Mouse (Mus musculus) MEL (cell line): ENCODE results near the gene Gtf3c2. TPM values are rescaled to one million over a fixed set of nuclear protein-coding genes. Genes with fewer than 3 reads are reported as not detected.
A peak's percentile ranks its signal among the peaks of the same experiment; 100 is the strongest.

Source experiments
- DNase-seq: peaks from one replicate; pipeline ENCODE4 v3.0.0; 2011; ENCODE audit warnings: low read depth, low spot score
- H3K27ac ChIP-seq: 2 replicates; pipeline ENCODE4 v1.5.1; 2012; ENCODE audit warnings: low read depth, mild to moderate bottlenecking, control low read depth, low read length, moderate library complexity; ENCODE audit not compliant: control insufficient read depth
- H3K27me3 ChIP-seq, 2 experiments: fragments of 150-350 bp in 1 of 2; sonication (generic) in 1 of 2; 2 replicates each; pipeline ENCODE4 v1.6.1; 2012; ENCODE audit warnings: low read length in 2 of 2, mild to moderate bottlenecking in 2 of 2, improper control_type of control experiment in 1 of 2, moderate library complexity in 1 of 2; ENCODE audit not compliant: insufficient read depth in 2 of 2, control insufficient read depth in 1 of 2
- H3K36me3 ChIP-seq, 2 experiments: 2 replicates each; pipeline ENCODE4 v1.6.1; 2012 to 2014; ENCODE audit warnings: low read length in 2 of 2, improper control_type of control experiment in 1 of 2, inconsistent platforms in 1 of 2, mild to moderate bottlenecking in 1 of 2; ENCODE audit not compliant: insufficient read depth in 2 of 2, control insufficient read depth in 1 of 2
- H3K4me1 ChIP-seq, 2 experiments: fragments of 150-350 bp in 1 of 2; sonication (generic) in 1 of 2; 2 replicates each; pipeline ENCODE4 v1.6.1; 2012; ENCODE audit warnings: low read length in 2 of 2, improper control_type of control experiment in 1 of 2, mild to moderate bottlenecking in 1 of 2; ENCODE audit not compliant: insufficient read depth in 2 of 2, control insufficient read depth in 1 of 2
- H3K4me3 ChIP-seq, 2 experiments: fragments of 150-350 bp in 1 of 2; sonication (generic) in 1 of 2; 2 replicates each; pipeline ENCODE4 v1.5.1; 2012; ENCODE audit warnings: low read depth in 2 of 2, low read length in 2 of 2, mild to moderate bottlenecking in 2 of 2, moderate library complexity in 2 of 2, control low read depth in 1 of 2, improper control_type of control experiment in 1 of 2; ENCODE audit not compliant: control insufficient read depth in 1 of 2, insufficient read depth in 1 of 2
- H3K79me2 ChIP-seq: 2 replicates; pipeline ENCODE4 v1.6.1; 2012; ENCODE audit warnings: mild to moderate bottlenecking, low read length, moderate library complexity; ENCODE audit not compliant: control insufficient read depth, poor library complexity, insufficient read depth
- H3K9ac ChIP-seq: 2 replicates; pipeline ENCODE4 v1.6.1; 2012; ENCODE audit warnings: low read depth, mild to moderate bottlenecking, control low read depth, low read length, moderate library complexity; ENCODE audit not compliant: control insufficient read depth, poor library complexity, severe bottlenecking
- H3K9me3 ChIP-seq: fragments of 150-350 bp; sonication (generic); replicated peaks from 2 replicates; pipeline ENCODE4 v1.6.1; 2012; ENCODE audit warnings: mild to moderate bottlenecking, low read length, improper control_type of control experiment, moderate library complexity; ENCODE audit not compliant: insufficient read depth
- CHD2 ChIP-seq: IDR thresholded peaks from 2 replicates; pipeline ENCODE4 v1.6.1; 2011; ENCODE audit warnings: low read length, improper control_type of control experiment
- E2F4 ChIP-seq: IDR thresholded peaks from 2 replicates; pipeline ENCODE4 v1.6.1; 2011; ENCODE audit warnings: low read depth, low read length, improper control_type of control experiment, borderline replicate concordance
- ELF1 ChIP-seq: IDR thresholded peaks from 2 replicates; pipeline ENCODE4 v1.6.1; 2014; ENCODE audit warnings: low read depth, mild to moderate bottlenecking, inconsistent platforms, low read length, improper control_type of control experiment, moderate library complexity
- ETS1 ChIP-seq: IDR thresholded peaks from 2 replicates; pipeline ENCODE4 v1.6.1; 2012; ENCODE audit warnings: low read depth, mild to moderate bottlenecking, inconsistent platforms, low read length, improper control_type of control experiment, moderate library complexity
- GABPA ChIP-seq: IDR thresholded peaks from 2 replicates; pipeline ENCODE4 v1.6.1; 2012; ENCODE audit warnings: low read depth, mild to moderate bottlenecking, inconsistent platforms, low read length, improper control_type of control experiment, moderate library complexity
- HCFC1 ChIP-seq: IDR thresholded peaks from 2 replicates; pipeline ENCODE4 v1.6.1; 2012; ENCODE audit warnings: low read depth, mild to moderate bottlenecking, inconsistent platforms, low read length, improper control_type of control experiment, moderate library complexity
- MEF2A ChIP-seq: IDR thresholded peaks from 2 replicates; pipeline ENCODE4 v1.6.1; 2014; ENCODE audit warnings: low read depth, mild to moderate bottlenecking, inconsistent platforms, low read length, improper control_type of control experiment; ENCODE audit not compliant: poor library complexity, insufficient replicate concordance, severe bottlenecking; ENCODE audit errors: extremely low read depth
- MYB ChIP-seq: IDR thresholded peaks from 2 replicates; pipeline ENCODE4 v1.6.1; 2011; ENCODE audit warnings: mild to moderate bottlenecking, low read depth, low read length, improper control_type of control experiment
- POLR2A ChIP-seq, 2 experiments: IDR thresholded peaks; 2 replicates each; pipeline ENCODE4 v1.6.1; 2011 to 2012; ENCODE audit warnings: low read length in 2 of 2, mild to moderate bottlenecking in 2 of 2, control low read depth in 1 of 2, improper control_type of control experiment in 1 of 2, low read depth in 1 of 2, moderate library complexity in 1 of 2; ENCODE audit not compliant: control insufficient read depth in 1 of 2, insufficient read depth in 1 of 2, poor library complexity in 1 of 2
- POLR2AphosphoS2 ChIP-seq: IDR thresholded peaks from 2 replicates; pipeline ENCODE4 v1.6.1; 2011; ENCODE audit warnings: low read length, improper control_type of control experiment
- POLR2AphosphoS5 ChIP-seq: IDR thresholded peaks from 2 replicates; pipeline ENCODE4 v1.6.1; 2012; ENCODE audit warnings: low read depth, borderline replicate concordance, mild to moderate bottlenecking, inconsistent platforms, low read length, moderate library complexity, mixed read lengths
- RAD21 ChIP-seq: IDR thresholded peaks from 2 replicates; pipeline ENCODE4 v1.6.1; 2011; ENCODE audit warnings: mild to moderate bottlenecking, low read depth, low read length, improper control_type of control experiment
- SIN3A ChIP-seq: IDR thresholded peaks from 2 replicates; pipeline ENCODE4 v1.6.1; 2012; ENCODE audit warnings: low read length, improper control_type of control experiment, inconsistent platforms
- TAL1 ChIP-seq: IDR thresholded peaks from 2 replicates; pipeline ENCODE4 v1.6.1; 2012; ENCODE audit warnings: mild to moderate bottlenecking, inconsistent platforms, low read length, moderate library complexity, mixed read lengths
- TCF12 ChIP-seq: IDR thresholded peaks from 2 replicates; pipeline ENCODE4 v1.6.1; 2014; ENCODE audit warnings: low read depth, mild to moderate bottlenecking, inconsistent platforms, low read length, improper control_type of control experiment, moderate library complexity
- USF1 ChIP-seq: IDR thresholded peaks from 2 replicates; pipeline ENCODE4 v1.6.1; 2014; ENCODE audit warnings: low read depth, mild to moderate bottlenecking, inconsistent platforms, low read length, improper control_type of control experiment, moderate library complexity
- USF2 ChIP-seq, 2 experiments: IDR thresholded peaks; 2 replicates each; pipeline ENCODE4 v1.6.1; 2011 to 2012; ENCODE audit warnings: improper control_type of control experiment in 2 of 2, low read length in 2 of 2, borderline replicate concordance in 1 of 2, inconsistent platforms in 1 of 2, low read depth in 1 of 2, mild to moderate bottlenecking in 1 of 2; ENCODE audit not compliant: insufficient read depth in 1 of 2
- ZKSCAN1 ChIP-seq: IDR thresholded peaks from 2 replicates; pipeline ENCODE4 v1.6.1; 2012; ENCODE audit warnings: low read depth, mild to moderate bottlenecking, inconsistent platforms, low read length, improper control_type of control experiment, moderate library complexity
- ZNF384 ChIP-seq: IDR thresholded peaks from 2 replicates; pipeline ENCODE4 v1.6.1; 2012; ENCODE audit warnings: low read depth, mild to moderate bottlenecking, inconsistent platforms, low read length, improper control_type of control experiment
- polyA plus RNA-seq, 2 experiments: library from polyadenylated mRNA; stranded (reverse) in 1 of 2; unstranded in 1 of 2; fragments of >175 nt in 1 of 2; fragments of >200 nt in 1 of 2; gene quantifications; 2 replicates each; pipeline versions ENCODE4 v1.2.1 to v1.2.4; 2012; ENCODE audit warnings: low replicate concordance in 2 of 2, low read depth in 1 of 2; ENCODE audit not compliant: insufficient read length in 2 of 2, insufficient read depth in 1 of 2, missing spikeins in 1 of 2
- total RNA-seq: library from RNA; depleted of rRNA; stranded (reverse); fragments of 300-350 nt; gene quantifications from 2 replicates; pipeline ENCODE4 v1.2.3, GENCODE M21; 2012

The Gtf3c2 gene
- total and polyA plus RNA-seq, 3 experiments = 50.9 to 129 TPM; not detected in 1

DNA sequence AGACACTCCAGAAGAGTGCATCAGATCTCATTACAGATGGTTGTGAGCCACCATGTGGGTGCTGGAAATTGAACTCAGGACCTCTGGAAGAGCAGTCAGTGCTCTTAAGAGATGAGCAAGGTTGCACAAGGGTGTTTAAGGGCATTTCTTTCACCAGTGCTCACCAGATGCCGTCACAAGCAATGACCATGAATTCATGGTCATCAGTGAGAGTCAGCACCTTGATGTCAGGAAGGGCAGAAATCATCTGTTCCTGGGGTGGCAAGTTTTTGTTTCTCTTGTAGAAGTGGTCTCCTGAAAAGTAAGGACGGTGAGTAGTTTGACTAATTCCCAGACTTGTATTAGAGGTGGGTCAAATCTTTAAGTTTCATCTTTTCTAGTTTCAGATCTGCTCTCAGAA, 23.9 kb upstream of the Gtf3c2 start:
- TF ChIP-seq POLR2A (IDR thresholded peaks at IDR 0.05; ENCODE audit: control insufficient read depth in 1 of 2, insufficient read depth in 1 of 2, low read depth in 1 of 2, low read length in 2 of 2, poor library complexity in 1 of 2) = 0 out of 4 replicates have a peak, but pooled peaks of 1 of the 2 experiments have one; percentile 33
- no peak for TF ChIP-seq ELF1
- no peak for TF ChIP-seq ETS1
- H3K27ac ChIP-seq = no peak overlapping the region
- H3K79me2 ChIP-seq = peaks cover 26% of the 10 kb centered on the region
- H3K4me3 ChIP-seq = no peak overlapping the region
- H3K9me3 ChIP-seq = no peaks in the 10 kb centered on the region
- H3K27me3 ChIP-seq = no peaks in the 10 kb centered on the region
- no peak for DNase-seq
- no peaks in the 10 kb centered on the region; a peak in 1 of 4 replicates for H3K4me1 ChIP-seq
- H3K9ac ChIP-seq = no peak overlapping the region
- peaks cover 19 to 44% of the 10 kb centered on the region in 2 experiments for H3K36me3 ChIP-seq

DNA sequence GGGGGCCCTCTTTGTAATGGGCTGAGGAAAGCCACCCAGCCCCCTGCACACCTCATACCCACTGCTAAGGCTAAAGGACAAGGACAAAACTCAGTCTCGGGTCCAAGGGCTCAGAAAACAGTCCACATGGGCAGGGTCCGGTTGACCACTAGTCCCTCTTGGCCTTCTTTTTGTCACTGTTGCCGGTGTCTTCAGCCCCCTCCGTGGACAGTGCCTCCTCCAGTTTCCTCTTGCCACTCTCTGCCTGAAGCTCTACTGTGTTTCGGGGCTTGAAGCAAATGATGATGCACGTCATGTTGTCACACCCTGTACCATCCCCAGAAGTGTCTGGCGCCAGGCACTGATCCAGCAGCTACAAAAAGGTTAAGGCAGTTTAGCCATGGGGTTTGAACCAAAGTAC, 23.0 kb upstream of the Gtf3c2 start:
- Histone ChIP-seq H3K9ac (no peak overlapping the region; the same call in 1 of the 2 replicates), H3K27me3 (no peaks in the 10 kb centered on the region), H3K9me3 (no peaks in the 10 kb centered on the region), H3K27ac (peak overlapping the region; percentile 71), H3K36me3 (peaks cover 10 to 37% of the 10 kb centered on the region in 2 experiments), H3K4me1 (no peaks in the 10 kb centered on the region; a peak in 1 of 4 replicates), H3K79me2 (peaks cover 18% of the 10 kb centered on the region), H3K4me3 (no peak overlapping the region)
- no peak for TF ChIP-seq POLR2A (IDR thresholded peaks at IDR 0.05; ENCODE audit: control insufficient read depth in 1 of 2, insufficient read depth in 1 of 2, low read depth in 1 of 2, low read length in 2 of 2, poor library complexity in 1 of 2)
- no peak for TF ChIP-seq USF1
- TF ChIP-seq ZNF384 = no peak
- no peak for TF ChIP-seq SIN3A
- TF ChIP-seq HCFC1 = no peak
- no peak for TF ChIP-seq TAL1
- no peak for TF ChIP-seq TCF12
- TF ChIP-seq MEF2A = no peak
- no peak for TF ChIP-seq POLR2AphosphoS5
- no peak for TF ChIP-seq ETS1
- no peak for TF ChIP-seq ZKSCAN1
- no peak for TF ChIP-seq RAD21
- TF ChIP-seq E2F4 = no peak
- no peak for TF ChIP-seq GABPA
- no peak for TF ChIP-seq POLR2AphosphoS2
- TF ChIP-seq USF2 (IDR thresholded peaks at IDR 0.05; ENCODE audit: borderline replicate concordance in 1 of 2, insufficient read depth in 1 of 2, low read depth in 1 of 2, low read length in 2 of 2) = no peak
- TF ChIP-seq MYB = no peak
- no peak for TF ChIP-seq CHD2
- no peak for DNase-seq
